Mouse (Mus musculus): ENCODE measurements at regions not wholly inside any gene's neighbourhood (a gene's known extent, or its start where the extent isn't known, plus 50 kb on each side); places are given as distances from the start of the nearest gene placed in this dataset.

GRCm38 (mm10) chr4:110152103-110152946 lies 174.5 kb downstream of the Dmrta2 start:
- TF ChIP-seq CTCF (IDR thresholded peaks at IDR 0.05; ENCODE audit: insufficient read depth, low read depth, low read length) (no peak), POLR2A (IDR thresholded peaks at IDR 0.05; ENCODE audit: insufficient read depth, low read depth, low read length) (no peak)

Data from olfactory bulb, adult 2 months (tissue).